Mouse (Mus musculus): ENCODE data around the gene Fbrsl1.

DNA sequence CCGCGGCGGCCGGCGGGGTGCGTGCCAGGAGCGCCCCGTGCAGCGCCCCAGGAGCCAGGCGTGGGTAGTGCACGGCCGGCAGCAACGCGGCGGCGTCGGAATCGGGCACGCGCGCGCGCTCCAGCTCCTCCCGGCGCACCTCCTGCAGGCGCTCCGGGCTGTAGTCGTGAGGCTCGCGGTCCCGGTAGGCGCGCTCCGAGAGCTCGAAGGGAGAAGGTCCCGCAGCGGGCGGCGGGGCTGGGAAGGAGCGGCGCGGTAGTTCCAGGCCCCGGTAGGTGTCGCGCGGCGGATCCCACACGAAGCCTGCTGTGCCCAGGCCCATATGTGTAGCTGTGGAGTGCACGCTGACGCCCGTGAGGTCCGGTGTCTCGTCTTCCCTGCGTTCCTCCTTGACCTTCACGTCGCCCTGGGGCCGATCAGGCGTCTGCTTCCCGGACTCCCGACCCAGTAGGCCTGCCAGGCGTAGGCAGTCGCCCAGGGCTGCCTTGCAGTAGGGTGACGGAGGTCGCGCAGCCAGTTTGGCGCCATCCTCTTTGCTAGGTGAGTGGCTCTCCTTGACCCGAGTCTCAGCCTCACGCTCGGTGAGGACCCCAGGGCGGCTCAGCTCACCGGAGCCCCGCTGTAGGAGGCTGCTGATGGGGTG, 85.0 kb downstream of the Fbrsl1 start:
- TF ChIP-seq POLR2A (IDR thresholded peaks at IDR 0.05; ENCODE audit: low read depth, low read length): no peak
- TF ChIP-seq CTCF (IDR thresholded peaks at IDR 0.05; ENCODE audit: borderline replicate concordance, insufficient read depth, low read length): no peak

All from embryonic fibroblast, embryonic 13.5 days (primary cell).